Mouse (Mus musculus) embryonic facial prominence, embryonic 12.5 days (tissue): ENCODE results near the gene Zfp366. TPM values are rescaled to one million over a fixed set of nuclear protein-coding genes. Genes with fewer than 3 reads are reported as not detected.

ENCODE experiments used
- ATAC-seq: fragments of 200-750 bp; cut with Nextera tagmentation; 2 replicates; pipeline ENCODE4 v1.8.0; 2017; ENCODE audit not compliant: insufficient number of reproducible peaks, insufficient read depth, low FRiP score, low TSS enrichment
- H3K27ac ChIP-seq: fragments of 300-500 bp; sonication (generic); 2 replicates; pipeline ENCODE4 v1.5.1; 2016; ENCODE audit warnings: mild to moderate bottlenecking
- H3K27me3 ChIP-seq: fragments of 300-500 bp; sonication (generic); 2 replicates; pipeline ENCODE4 v1.6.1; 2016; ENCODE audit warnings: mild to moderate bottlenecking, moderate library complexity
- H3K36me3 ChIP-seq: fragments of 300-500 bp; sonication (generic); 2 replicates; pipeline ENCODE4 v1.6.1; 2016; ENCODE audit warnings: mild to moderate bottlenecking
- H3K4me1 ChIP-seq: fragments of 300-500 bp; sonication (generic); 2 replicates; pipeline ENCODE4 v1.6.1; 2016
- H3K4me2 ChIP-seq: fragments of 300-500 bp; sonication (generic); replicated peaks from 2 replicates; pipeline ENCODE4 v1.6.1; 2016; ENCODE audit warnings: mild to moderate bottlenecking, moderate library complexity
- H3K4me3 ChIP-seq: fragments of 300-500 bp; sonication (generic); 2 replicates; pipeline ENCODE4 v1.5.1; 2016; ENCODE audit warnings: mild to moderate bottlenecking
- H3K9ac ChIP-seq: fragments of 300-500 bp; sonication (generic); 2 replicates; pipeline ENCODE4 v1.6.1; 2016; ENCODE audit warnings: mild to moderate bottlenecking, moderate library complexity
- H3K9me3 ChIP-seq: fragments of 300-500 bp; sonication (generic); 2 replicates; pipeline ENCODE4 v1.6.1; 2016; ENCODE audit warnings: mild to moderate bottlenecking, moderate library complexity
- WGBS: fragments of 180-500 bp; shearing (Covaris S2); methylation state at CpG from one replicate; pipeline ENCODE4 v1.1.7; 2016; 5-methylcytosine and 5-hydroxymethylcytosine counted together
- polyA plus RNA-seq: library from polyadenylated mRNA; unstranded; fragments of >200 nt; fragmentation: Nextera tagmentation; extraction: Ambion mirVana; gene quantifications from 2 replicates; pipeline ENCODE4 v1.2.1, GENCODE M21; 2016

The Zfp366 gene
- polyA plus RNA-seq, 1 experiment from 2014 or later = 0.41 TPM

DNA sequence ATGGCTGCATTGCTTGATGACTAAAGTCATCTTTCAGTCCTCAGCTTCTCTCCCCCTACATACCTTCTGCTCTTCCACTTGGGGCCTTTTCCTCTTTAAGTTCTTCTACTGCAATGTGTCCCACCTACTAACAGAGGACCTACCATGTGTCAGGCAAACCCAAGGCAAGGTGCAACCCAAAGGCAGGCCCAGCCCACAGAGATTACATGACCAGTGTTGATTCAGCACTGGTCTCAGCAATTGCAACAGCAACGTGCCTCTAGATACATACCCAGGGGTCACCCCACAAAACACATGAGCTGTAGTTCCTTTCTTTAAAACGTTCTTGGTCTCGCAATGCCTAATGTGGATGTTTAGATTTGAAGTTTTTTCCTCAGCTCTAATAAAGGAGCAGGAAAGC is 57.4 kb downstream of the Zfp366 start:
- H3K4me2 ChIP-seq = no peak overlapping the region
- ATAC-seq = no peak
- no peaks in the 10 kb centered on the region for H3K27me3 ChIP-seq
- no peak overlapping the region for H3K27ac ChIP-seq
- H3K9me3 ChIP-seq = no peaks in the 10 kb centered on the region
- no peaks in the 10 kb centered on the region for H3K36me3 ChIP-seq
- 74% methylated on average over 3 of the region's 3 CpGs for whole genome bisulfite sequencing
- peaks cover 18% of the 10 kb centered on the region for H3K4me1 ChIP-seq
- no peak overlapping the region for H3K9ac ChIP-seq
- no peak overlapping the region for H3K4me3 ChIP-seq

DNA sequence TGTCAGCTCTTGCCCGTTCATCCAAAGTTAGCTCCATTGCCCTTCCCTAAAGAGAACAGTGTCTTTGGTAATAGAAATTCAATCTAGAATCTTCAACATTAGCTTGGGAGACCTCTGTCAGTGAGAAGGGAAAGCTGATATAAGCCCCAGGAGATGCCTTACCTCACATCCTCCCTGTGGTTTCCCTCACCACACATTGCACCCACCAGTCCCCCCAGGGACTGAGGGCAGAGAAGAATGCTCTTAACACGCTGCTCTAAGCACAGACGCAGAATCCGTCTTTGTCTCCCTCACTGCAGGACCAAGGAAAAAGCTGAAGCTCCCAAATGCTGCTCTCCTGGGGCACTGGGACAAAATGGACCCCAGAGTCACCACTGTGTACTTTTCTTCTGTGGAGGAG is 58.3 kb downstream of the Zfp366 start:
- H3K9ac ChIP-seq = no peak overlapping the region
- H3K27me3 ChIP-seq = no peaks in the 10 kb centered on the region
- no peak overlapping the region for H3K4me2 ChIP-seq
- no peak overlapping the region for H3K27ac ChIP-seq
- no peaks in the 10 kb centered on the region for H3K9me3 ChIP-seq
- peaks cover 18% of the 10 kb centered on the region for H3K4me1 ChIP-seq
- 69% methylated on average over 4 of the region's 4 CpGs for WGBS
- ATAC-seq = no peak
- H3K4me3 ChIP-seq = no peak overlapping the region
- no peaks in the 10 kb centered on the region for H3K36me3 ChIP-seq

DNA sequence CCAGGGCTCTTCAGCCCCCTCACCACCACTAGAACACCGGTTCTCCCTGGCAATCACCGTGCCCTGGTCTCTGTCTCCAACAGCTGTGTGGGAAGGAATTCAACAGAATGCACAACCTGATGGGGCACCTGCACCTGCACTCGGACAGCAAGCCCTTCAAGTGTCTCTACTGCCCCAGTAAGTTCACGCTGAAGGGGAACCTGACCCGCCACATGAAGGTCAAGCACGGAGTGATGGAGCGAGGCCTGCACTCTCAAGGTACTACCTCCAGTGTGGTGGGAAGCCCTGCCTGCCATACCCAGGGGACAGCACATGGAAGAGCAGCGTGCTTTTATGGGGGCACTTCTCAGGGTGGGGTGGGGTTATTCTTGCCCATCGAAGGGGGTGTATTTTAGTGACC is 59.2 kb downstream of the Zfp366 start:
- WGBS = 86% methylated on average over 9 of the region's 9 CpGs
- H3K27ac ChIP-seq = no peak overlapping the region
- H3K4me1 ChIP-seq = peaks cover 13% of the 10 kb centered on the region

DNA sequence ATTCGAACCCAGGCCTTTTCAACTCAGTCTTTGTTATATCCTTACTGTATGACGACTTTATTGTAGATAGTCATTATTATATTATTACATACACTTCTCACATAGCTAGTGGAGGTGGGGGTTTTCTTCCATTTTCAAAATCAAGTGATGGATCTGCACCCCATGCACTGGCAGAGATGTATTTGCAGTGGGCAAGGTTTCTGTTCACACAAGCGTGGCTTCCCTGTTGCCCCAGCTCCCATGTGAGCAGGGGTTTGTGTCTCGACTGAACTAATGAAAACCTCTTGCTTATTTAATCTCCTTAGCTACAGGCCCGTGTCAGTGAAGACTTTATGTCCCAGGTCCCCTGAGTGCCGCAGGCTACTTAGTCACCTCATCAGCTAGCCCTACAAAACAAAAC is 59.8 kb downstream of the Zfp366 start:
- no peaks in the 10 kb centered on the region for H3K27me3 ChIP-seq
- ATAC-seq = no peak
- no peak overlapping the region for H3K27ac ChIP-seq
- peaks cover 7% of the 10 kb centered on the region; the same call in 1 of the 2 replicates for H3K4me1 ChIP-seq
- H3K36me3 ChIP-seq = no peaks in the 10 kb centered on the region
- no peak overlapping the region for H3K4me3 ChIP-seq
- H3K9ac ChIP-seq = no peak overlapping the region
- WGBS = 47% methylated on average over 6 of the region's 6 CpGs
- H3K9me3 ChIP-seq = no peaks in the 10 kb centered on the region
- no peak overlapping the region for H3K4me2 ChIP-seq

More for the DNA sequence above, 59.2 kb downstream of the Zfp366 start:
- Histone ChIP-seq H3K27me3 (no peaks in the 10 kb centered on the region), H3K4me3 (no peak overlapping the region), H3K4me2 (no peak overlapping the region), H3K36me3 (no peaks in the 10 kb centered on the region), H3K9ac (no peak overlapping the region), H3K9me3 (no peaks in the 10 kb centered on the region)
- ATAC-seq = no peak

DNA sequence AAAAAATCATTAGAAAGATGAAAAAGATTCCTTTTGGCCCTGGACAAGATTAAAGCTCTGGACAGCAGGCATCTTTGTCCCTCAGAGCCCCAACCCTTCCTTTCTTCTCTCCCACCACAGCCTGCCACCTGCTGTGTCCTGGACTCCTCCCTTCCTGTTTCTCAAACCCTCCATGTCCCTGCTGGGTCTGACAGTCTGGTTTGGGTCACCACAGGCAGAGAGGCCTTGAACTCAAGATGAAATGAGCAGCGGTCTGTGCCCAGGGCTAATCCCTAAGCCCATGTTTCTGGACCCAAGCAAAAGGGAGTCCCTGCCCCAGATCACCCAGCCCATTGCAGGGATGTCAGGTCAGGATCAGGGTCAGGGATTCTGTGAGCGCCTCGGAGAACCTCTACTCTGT is 60.3 kb downstream of the Zfp366 start:
- peaks cover 3% of the 10 kb centered on the region; the same call in 1 of the 2 replicates for H3K4me1 ChIP-seq
- H3K27me3 ChIP-seq = no peaks in the 10 kb centered on the region
- H3K36me3 ChIP-seq = no peaks in the 10 kb centered on the region
- H3K4me2 ChIP-seq = no peak overlapping the region
- no peak overlapping the region for H3K4me3 ChIP-seq
- 42% methylated on average over 3 of the region's 3 CpGs for WGBS
- no peak overlapping the region for H3K9ac ChIP-seq
- H3K9me3 ChIP-seq = no peaks in the 10 kb centered on the region
- no peak overlapping the region for H3K27ac ChIP-seq
- ATAC-seq = no peak

DNA sequence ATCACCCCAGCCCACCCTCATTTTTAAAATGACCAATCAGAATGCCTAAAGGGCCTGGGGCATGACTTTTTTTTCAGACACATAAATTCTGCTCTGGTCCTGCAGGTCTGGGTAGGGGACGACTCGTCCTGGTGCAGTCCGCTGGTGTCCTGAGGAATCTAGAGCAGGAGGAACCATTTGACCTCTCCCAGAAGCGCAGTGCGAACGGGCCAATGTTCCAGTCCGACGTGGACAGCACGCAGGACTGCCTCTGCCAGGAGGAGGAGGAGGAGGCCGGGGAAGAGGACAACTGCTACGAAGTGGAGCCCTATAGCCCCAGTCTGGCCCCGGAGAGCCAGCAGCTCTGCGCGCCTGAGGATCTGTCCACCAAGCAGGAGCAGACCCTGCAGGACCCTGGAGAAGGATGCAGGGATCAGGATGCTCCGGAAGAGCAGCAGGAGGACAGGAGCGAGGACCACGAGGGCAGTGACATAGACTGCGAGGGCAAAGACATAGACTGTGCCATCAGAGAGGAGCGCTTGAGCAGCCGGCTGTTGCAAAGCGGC is 61.4 kb downstream of the Zfp366 start:
- WGBS = 85% methylated on average over 21 of the region's 21 CpGs
- H3K4me2 ChIP-seq = no peak overlapping the region
- no peak for ATAC-seq
- no peaks in the 10 kb centered on the region for H3K27me3 ChIP-seq
- no peak overlapping the region for H3K27ac ChIP-seq
- H3K4me1 ChIP-seq = no peaks in the 10 kb centered on the region
- no peak overlapping the region for H3K4me3 ChIP-seq
- H3K9me3 ChIP-seq = no peaks in the 10 kb centered on the region
- H3K36me3 ChIP-seq = no peaks in the 10 kb centered on the region
- H3K9ac ChIP-seq = no peak overlapping the region

DNA sequence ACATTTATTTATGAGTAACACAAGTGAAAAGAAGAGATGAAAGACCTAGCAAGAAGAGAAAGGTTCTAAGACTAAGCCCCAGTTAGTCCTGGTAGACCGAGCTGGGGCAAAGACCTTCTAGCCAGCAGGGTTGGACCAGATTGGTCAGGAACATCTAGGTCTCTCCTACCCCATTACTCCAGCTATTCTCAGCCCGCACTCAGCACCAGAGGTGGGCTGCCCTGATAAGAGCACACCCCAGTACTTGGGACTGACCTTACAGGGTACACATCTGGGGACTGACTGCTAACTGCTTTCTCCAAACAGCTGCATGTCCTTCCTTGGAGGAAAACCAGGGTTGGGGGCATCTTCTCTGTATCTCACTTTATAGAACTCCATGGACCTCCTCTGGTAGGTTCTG is 66.2 kb downstream of the Zfp366 start:
- no peak overlapping the region for H3K4me2 ChIP-seq
- H3K4me3 ChIP-seq = no peak overlapping the region
- ATAC-seq = no peak
- no peaks in the 10 kb centered on the region for H3K36me3 ChIP-seq
- H3K27me3 ChIP-seq = no peaks in the 10 kb centered on the region
- no peak overlapping the region for H3K9ac ChIP-seq
- no peak overlapping the region for H3K27ac ChIP-seq
- H3K9me3 ChIP-seq = no peaks in the 10 kb centered on the region
- H3K4me1 ChIP-seq = no peaks in the 10 kb centered on the region
- WGBS = 86% methylated on average over 2 of the region's 2 CpGs

DNA sequence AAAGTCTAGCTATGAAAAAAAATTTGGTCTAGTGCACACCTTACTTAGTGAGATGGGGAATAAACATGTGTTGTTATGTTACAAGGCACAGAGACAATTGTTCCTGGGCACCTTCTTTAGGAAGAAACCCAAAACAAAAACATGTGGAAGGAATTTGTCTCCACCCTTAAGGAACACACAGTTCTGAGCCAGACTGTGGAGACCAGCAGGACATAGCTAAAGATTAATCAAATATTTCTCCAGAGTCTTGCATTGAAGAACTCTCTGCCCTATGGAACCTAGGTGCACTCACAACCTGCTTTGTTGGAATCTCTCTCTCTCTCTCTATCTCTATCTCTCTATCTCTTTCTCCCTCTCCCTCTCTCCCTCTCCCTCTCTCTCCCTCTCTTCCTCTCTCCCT is 69.6 kb downstream of the Zfp366 start:
- H3K9me3 ChIP-seq = no peaks in the 10 kb centered on the region
- H3K36me3 ChIP-seq = no peaks in the 10 kb centered on the region
- no peak overlapping the region for H3K4me2 ChIP-seq
- H3K9ac ChIP-seq = no peak overlapping the region
- H3K4me1 ChIP-seq = no peaks in the 10 kb centered on the region
- H3K27ac ChIP-seq = no peak overlapping the region
- no peaks in the 10 kb centered on the region for H3K27me3 ChIP-seq
- no peak overlapping the region for H3K4me3 ChIP-seq
- ATAC-seq = no peak

DNA sequence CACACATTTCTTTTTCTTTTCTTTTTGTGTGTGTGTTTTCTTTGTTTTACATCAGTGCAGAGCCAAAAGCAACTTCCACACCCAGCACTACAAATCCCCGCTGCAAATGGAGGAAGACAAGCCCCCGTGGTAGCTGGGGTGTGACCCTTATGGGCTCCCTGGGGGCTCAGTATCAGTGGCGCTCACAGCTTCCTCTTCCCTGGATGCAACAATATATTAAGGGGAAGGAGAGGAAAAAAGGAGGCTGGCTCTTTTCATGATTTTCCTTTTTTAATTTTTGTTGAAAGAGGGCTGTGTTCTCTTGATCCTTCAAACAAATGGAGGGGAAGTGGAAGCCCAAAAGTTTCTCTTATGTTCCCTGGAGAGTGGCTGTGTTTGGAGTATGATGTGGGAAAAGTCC is 70.2 kb downstream of the Zfp366 start:
- Histone ChIP-seq H3K27ac (no peak overlapping the region), H3K4me2 (no peak overlapping the region), H3K27me3 (no peaks in the 10 kb centered on the region), H3K4me1 (no peaks in the 10 kb centered on the region), H3K36me3 (no peaks in the 10 kb centered on the region), H3K4me3 (no peak overlapping the region), H3K9ac (no peak overlapping the region), H3K9me3 (no peaks in the 10 kb centered on the region)
- ATAC-seq = no peak
- WGBS = 24% methylated on average over 3 of the region's 3 CpGs

DNA sequence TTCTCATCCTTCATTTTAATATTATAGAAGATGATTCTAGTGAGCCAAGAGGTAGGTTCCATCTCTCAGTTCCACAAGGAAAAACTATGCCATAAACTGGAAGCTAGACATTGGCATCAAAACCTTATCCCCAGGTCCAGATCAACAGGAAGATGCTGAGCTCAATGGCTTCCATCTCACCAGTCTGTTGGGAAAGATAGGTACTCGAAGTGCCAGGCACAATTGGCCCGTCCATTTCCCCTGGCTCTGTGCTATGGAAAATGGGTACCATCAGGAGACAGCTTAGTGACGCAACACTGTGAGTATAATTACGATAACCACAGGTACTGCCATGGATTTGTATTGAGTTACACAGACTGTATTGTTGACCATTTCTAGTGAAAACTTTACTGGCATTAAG is 72.3 kb downstream of the Zfp366 start:
- WGBS = 89% methylated on average over 4 of the region's 4 CpGs
- H3K9me3 ChIP-seq = no peaks in the 10 kb centered on the region
- no peaks in the 10 kb centered on the region for H3K4me1 ChIP-seq
- no peaks in the 10 kb centered on the region for H3K27me3 ChIP-seq
- no peak overlapping the region for H3K9ac ChIP-seq
- H3K27ac ChIP-seq = no peak overlapping the region
- no peak overlapping the region for H3K4me2 ChIP-seq
- no peaks in the 10 kb centered on the region for H3K36me3 ChIP-seq
- no peak for ATAC-seq
- H3K4me3 ChIP-seq = no peak overlapping the region

DNA sequence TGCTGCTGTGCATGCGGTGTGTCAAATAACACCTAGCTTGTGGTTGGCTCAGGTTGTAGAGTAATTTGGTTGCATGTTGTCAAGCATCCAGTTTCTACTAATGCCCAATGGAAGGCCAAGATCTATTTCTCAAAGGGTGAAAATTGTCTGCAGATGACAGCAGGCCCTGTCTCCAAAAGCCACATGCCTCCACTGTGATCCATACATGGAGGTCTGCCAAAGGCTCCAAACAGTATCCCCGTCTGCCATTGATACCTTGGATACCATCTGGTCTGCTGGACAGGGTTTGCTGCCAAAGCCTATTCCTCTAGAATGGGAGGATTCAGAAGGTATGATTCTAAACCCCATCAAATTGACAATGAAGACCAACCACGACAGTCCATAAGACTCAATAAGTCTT is 74.1 kb downstream of the Zfp366 start:
- Histone ChIP-seq H3K4me3 (no peak overlapping the region), H3K4me1 (no peaks in the 10 kb centered on the region), H3K9ac (no peak overlapping the region), H3K27ac (no peak overlapping the region), H3K9me3 (no peaks in the 10 kb centered on the region), H3K36me3 (no peaks in the 10 kb centered on the region), H3K4me2 (no peak overlapping the region), H3K27me3 (no peaks in the 10 kb centered on the region)
- no peak for ATAC-seq
- WGBS = 85% methylated on average over 3 of the region's 3 CpGs

DNA sequence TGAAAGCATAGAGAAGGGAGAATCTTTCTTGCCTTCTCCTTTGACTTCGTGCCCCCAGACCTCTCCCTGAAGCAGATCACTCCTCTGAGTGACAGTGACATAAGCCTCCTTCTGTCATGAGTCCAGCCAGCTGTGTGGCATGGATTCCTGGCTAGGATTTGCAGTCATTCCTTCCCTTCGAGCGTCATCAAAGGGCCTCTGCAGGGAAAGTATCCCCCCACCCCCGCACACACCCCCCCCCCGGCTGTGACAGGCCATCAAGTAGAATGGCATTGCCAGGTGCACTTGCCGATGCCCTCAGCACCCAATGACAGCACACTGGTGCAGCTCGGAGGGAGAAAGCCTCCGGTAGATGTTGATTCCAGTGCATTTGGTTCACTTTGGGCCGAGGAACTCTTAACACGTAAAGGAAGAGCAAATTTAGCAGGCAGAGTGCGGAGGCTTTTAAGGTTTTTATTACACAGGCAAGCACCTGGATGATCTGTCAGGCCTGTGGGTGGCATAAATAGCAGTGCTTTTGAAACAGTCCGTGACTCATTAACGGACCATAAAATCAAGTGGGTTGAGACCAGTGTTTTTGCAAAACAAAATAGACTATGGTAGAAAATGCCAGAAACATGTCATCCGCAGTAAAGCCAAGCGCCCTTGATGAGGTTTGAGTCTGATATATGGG is 75.0 kb downstream of the Zfp366 start:
- Histone ChIP-seq H3K9ac (no peak overlapping the region), H3K27ac (no peak overlapping the region), H3K4me1 (no peaks in the 10 kb centered on the region), H3K27me3 (no peaks in the 10 kb centered on the region), H3K4me2 (no peak overlapping the region), H3K36me3 (no peaks in the 10 kb centered on the region), H3K9me3 (no peaks in the 10 kb centered on the region), H3K4me3 (no peak overlapping the region)
- 81% methylated on average over 15 of the region's 15 CpGs for WGBS
- no peak for ATAC-seq
